Mouse (Mus musculus): Measurements from ENCODE around the gene Nfxl1.

The Nfxl1 gene

DNA sequence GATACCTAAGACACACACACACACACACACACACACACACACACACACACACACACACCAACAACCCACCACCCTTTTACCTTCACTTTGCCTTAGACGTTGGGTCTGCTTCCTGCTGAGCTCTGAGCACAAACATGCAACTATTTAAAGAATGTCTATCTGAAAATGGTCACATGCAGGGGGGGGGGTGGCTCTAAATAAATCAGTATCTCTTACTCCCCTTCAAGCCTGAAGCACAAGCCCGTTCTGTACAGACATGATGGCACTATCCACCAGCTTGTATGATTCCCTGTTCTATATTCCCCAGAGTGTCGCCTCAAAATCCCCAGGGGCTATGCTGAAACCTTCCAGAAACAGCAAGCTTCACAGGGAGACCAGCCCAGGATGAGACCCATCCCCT is 57.7 kb downstream of the Nfxl1 start:
- DNase-seq (ENCODE audit: low read depth, low spot score) = peak; percentile 16

- DNase-seq (ENCODE audit: low read depth, low spot score) = no peak
Measured at GRCm38 (mm10) chr5:72498271-72498670, 61.2 kb downstream of the Nfxl1 start.

DNA sequence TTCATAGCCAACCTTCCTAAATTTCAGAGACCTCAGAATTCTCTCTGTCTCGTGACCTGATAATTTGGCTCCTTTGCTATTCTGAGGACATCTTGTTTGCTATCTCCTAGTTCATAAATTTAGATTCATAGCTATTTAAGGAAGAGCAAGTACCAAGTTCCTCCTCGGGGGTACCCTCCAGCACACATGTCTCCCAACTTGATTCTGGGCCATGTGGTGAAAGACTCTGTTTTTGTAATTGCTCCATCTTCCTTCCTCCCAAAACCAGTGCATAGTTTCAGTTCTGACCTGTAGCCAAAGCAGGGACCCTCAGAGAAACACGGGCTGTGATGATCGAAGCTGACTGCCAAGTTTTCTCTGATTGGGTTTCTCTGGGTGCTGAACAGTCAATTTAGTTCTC is 62.7 kb downstream of the Nfxl1 start:
- no peak for DNase-seq (ENCODE audit: low read depth, low spot score)

- DNase-seq (ENCODE audit: low read depth, low spot score) = no peak
Measured at GRCm38 (mm10) chr5:72493906-72494305, 65.6 kb downstream of the Nfxl1 start.

GRCm38 (mm10) chr5:72491232-72491631 is 68.3 kb downstream of the Nfxl1 start:
- DNase-seq (ENCODE audit: low read depth, low spot score) = no peak

DNA sequence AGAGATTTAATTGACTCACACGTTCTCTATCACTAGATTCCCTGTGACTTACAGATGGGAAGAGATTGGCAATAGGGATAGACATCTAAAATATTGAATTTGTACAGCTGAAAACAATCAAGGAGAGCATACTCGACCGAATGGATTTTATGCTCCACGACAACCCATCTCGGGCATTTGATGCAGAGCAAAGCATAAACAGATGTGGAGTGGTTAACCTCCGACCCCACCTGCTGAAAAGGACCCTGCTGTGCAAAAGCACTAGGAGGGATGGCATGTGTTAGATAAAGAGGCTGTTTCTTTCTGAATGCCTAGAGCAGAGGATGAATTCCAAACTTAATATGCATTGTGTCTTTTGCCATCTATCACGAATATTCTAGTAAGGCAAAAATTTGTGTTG is 79.0 kb downstream of the Nfxl1 start:
- DNase-seq (ENCODE audit: low read depth, low spot score) = peak; percentile 19

- DNase-seq (ENCODE audit: low read depth, low spot score) = no peak
Measured at GRCm38 (mm10) chr5:72472317-72473009, 87.0 kb downstream of the Nfxl1 start.

DNA sequence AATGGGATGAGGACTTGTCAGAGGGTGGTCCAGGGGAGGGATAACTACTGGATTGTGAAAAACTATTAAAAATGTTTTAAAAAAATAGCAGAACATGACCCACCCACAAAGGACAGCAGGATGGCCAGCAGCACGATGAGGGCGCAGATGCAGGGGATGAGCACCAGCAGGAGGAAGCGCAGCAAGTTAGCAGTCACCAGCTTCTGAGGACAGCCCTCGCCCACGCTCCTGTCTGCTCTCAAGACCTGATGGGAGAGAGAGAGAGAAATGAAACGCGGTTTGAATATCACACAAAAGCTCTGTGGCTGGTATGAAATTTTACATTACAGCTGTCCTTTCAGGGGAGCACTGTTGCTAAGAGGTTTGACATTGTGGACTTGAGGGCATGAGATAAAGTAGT is 87.7 kb downstream of the Nfxl1 start:
- DNase-seq (ENCODE audit: low read depth, low spot score) = no peak

DNA sequence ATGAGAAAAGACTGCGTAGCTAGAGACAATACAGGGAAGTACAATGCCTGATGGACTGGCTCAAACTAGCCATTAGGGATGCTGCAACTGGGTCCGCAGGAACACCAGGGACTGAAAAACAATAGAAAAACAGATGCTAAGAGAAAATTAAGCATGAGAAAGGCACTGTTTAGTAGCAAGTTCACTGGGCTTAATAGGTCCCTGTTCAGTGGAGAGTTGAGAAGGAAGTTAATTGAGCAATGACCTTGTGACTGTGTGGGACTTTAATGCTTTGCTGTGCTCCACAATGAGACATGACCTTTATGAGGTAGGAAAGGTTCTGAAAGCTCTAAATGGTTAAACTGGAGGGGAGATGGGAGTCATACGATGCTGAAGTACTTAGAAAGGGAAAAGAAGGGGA is 94.6 kb downstream of the Nfxl1 start:
- DNase-seq (ENCODE audit: low read depth, low spot score) = peak; percentile 95
